Mouse (Mus musculus) CH12.LX (cell line): ENCODE measurements around the gene Hist2h2ac. TPM values are rescaled to one million over a fixed set of nuclear protein-coding genes. Genes with fewer than 3 reads are reported as not detected.
A peak's percentile ranks its signal among the peaks of the same experiment; 100 is the strongest.

ENCODE experiments used
- DNase-seq: peaks from one replicate; pipeline ENCODE4 v3.0.0-alpha.2; 2013; ENCODE audit errors: extremely low read depth
- H3K27ac ChIP-seq: 2 replicates; pipeline ENCODE4 v1.5.1; 2012; ENCODE audit warnings: low read depth, mild to moderate bottlenecking, control low read depth, moderate library complexity; ENCODE audit not compliant: insufficient read depth
- H3K27me3 ChIP-seq: replicated peaks from 2 replicates; pipeline ENCODE3; 2012; ENCODE audit warnings: inconsistent platforms
- H3K36me3 ChIP-seq, 2 experiments: replicated peaks in 1 of 2; 2 replicates each; pipeline versions ENCODE3 to v1.6.1; 2012; ENCODE audit warnings: inconsistent platforms in 1 of 2, low read length in 1 of 2, mild to moderate bottlenecking in 1 of 2, mixed read lengths in 1 of 2, moderate library complexity in 1 of 2; ENCODE audit not compliant: control insufficient read depth in 1 of 2, insufficient read depth in 1 of 2
- H3K4me1 ChIP-seq, 2 experiments: 2 replicates each; pipeline ENCODE4 v1.6.1; 2012; ENCODE audit warnings: inconsistent platforms in 1 of 2, moderate library complexity in 1 of 2; ENCODE audit not compliant: insufficient read depth in 2 of 2, control insufficient read depth in 1 of 2
- H3K4me2 ChIP-seq: 2 replicates; pipeline ENCODE4 v1.6.1; 2012; ENCODE audit warnings: low read depth, mild to moderate bottlenecking, control low read depth; ENCODE audit not compliant: poor library complexity, insufficient read depth, severe bottlenecking
- H3K4me3 ChIP-seq, 3 experiments: fragments of 150-350 bp in 1 of 3; sonication (generic) in 1 of 3; replicated peaks in 1 of 3; 2 replicates each; pipeline versions ENCODE3 to v1.5.1; 2011 to 2012; ENCODE audit warnings: low read depth in 2 of 3, low read length in 2 of 3, mild to moderate bottlenecking in 2 of 3, moderate library complexity in 2 of 3, control low read depth in 1 of 3, improper control_type of control experiment in 1 of 3, inconsistent platforms in 1 of 3, mixed read lengths in 1 of 3; ENCODE audit not compliant: poor library complexity in 1 of 3
- H3K79me2 ChIP-seq: replicated peaks from 2 replicates; pipeline ENCODE4 v1.6.1; 2012; ENCODE audit warnings: mild to moderate bottlenecking, moderate library complexity; ENCODE audit not compliant: control insufficient read depth, poor library complexity, insufficient read depth, severe bottlenecking; ENCODE audit errors: extremely low read depth
- H3K9ac ChIP-seq: 2 replicates; pipeline ENCODE4 v1.6.1; 2012; ENCODE audit warnings: low read depth, mild to moderate bottlenecking, control low read depth, moderate library complexity; ENCODE audit not compliant: insufficient read depth
- H3K9me3 ChIP-seq: replicated peaks from 2 replicates; pipeline ENCODE3; 2012; ENCODE audit warnings: low read length, inconsistent platforms, mixed read lengths
- BHLHE40 ChIP-seq: IDR thresholded peaks from 2 replicates; pipeline ENCODE4 v1.6.1; 2011; ENCODE audit warnings: mild to moderate bottlenecking, low read depth, low read length, improper control_type of control experiment
- CHD1 ChIP-seq: IDR thresholded peaks from 2 replicates; pipeline ENCODE4 v1.6.1; 2012; ENCODE audit warnings: low read depth, low read length, improper control_type of control experiment, inconsistent platforms
- CHD2 ChIP-seq: IDR thresholded peaks from 2 replicates; pipeline ENCODE4 v1.6.1; 2011; ENCODE audit warnings: low read length, improper control_type of control experiment
- ELF1 ChIP-seq: IDR thresholded peaks from 2 replicates; pipeline ENCODE4 v1.6.1; 2014; ENCODE audit warnings: low read depth, mild to moderate bottlenecking, inconsistent platforms, low read length, improper control_type of control experiment
- ETS1 ChIP-seq: conservative IDR thresholded peaks from 2 replicates; pipeline ENCODE4 v1.6.1; 2012; ENCODE audit warnings: low read depth, mild to moderate bottlenecking, inconsistent platforms, low read length, improper control_type of control experiment, moderate library complexity
- GABPA ChIP-seq: IDR thresholded peaks from 2 replicates; pipeline ENCODE4 v1.6.1; 2012; ENCODE audit warnings: low read depth, low read length, improper control_type of control experiment, inconsistent platforms; ENCODE audit not compliant: insufficient replicate concordance
- IRF4 ChIP-seq: IDR thresholded peaks from 2 replicates; pipeline ENCODE4 v1.6.1; 2014; ENCODE audit warnings: low read depth, mild to moderate bottlenecking, inconsistent platforms, low read length, improper control_type of control experiment
- JUN ChIP-seq: IDR thresholded peaks from 2 replicates; pipeline ENCODE4 v1.6.1; 2011; ENCODE audit warnings: low read depth, mild to moderate bottlenecking, low read length, improper control_type of control experiment, moderate library complexity; ENCODE audit not compliant: insufficient read depth
- JUND ChIP-seq: conservative IDR thresholded peaks from 2 replicates; pipeline ENCODE4 v1.6.1; 2011; ENCODE audit warnings: low read depth, low read length, improper control_type of control experiment
- KAT2A ChIP-seq: IDR thresholded peaks from 2 replicates; pipeline ENCODE4 v1.6.1; 2012; ENCODE audit warnings: low read length, improper control_type of control experiment, inconsistent platforms; ENCODE audit not compliant: insufficient replicate concordance
- MAX ChIP-seq: IDR thresholded peaks from 2 replicates; pipeline ENCODE4 v1.6.1; 2011; ENCODE audit warnings: low read length, improper control_type of control experiment
- MEF2A ChIP-seq: IDR thresholded peaks from 2 replicates; pipeline ENCODE4 v1.6.1; 2014; ENCODE audit warnings: low read depth, mild to moderate bottlenecking, inconsistent platforms, low read length, improper control_type of control experiment, borderline replicate concordance
- MXI1 ChIP-seq: IDR thresholded peaks from 2 replicates; pipeline ENCODE4 v1.6.1; 2011; ENCODE audit warnings: mild to moderate bottlenecking, low read depth, low read length, improper control_type of control experiment
- MYC ChIP-seq: IDR thresholded peaks from 2 replicates; pipeline ENCODE4 v1.6.1; 2011; ENCODE audit warnings: low read depth, mild to moderate bottlenecking, improper control_type of control experiment, low read length
- NELFE ChIP-seq: IDR thresholded peaks from 2 replicates; pipeline ENCODE4 v1.6.1; 2011; ENCODE audit warnings: low read depth, low read length, improper control_type of control experiment
- PAX5 ChIP-seq: IDR thresholded peaks from 2 replicates; pipeline ENCODE4 v1.6.1; 2012; ENCODE audit warnings: low read length, inconsistent platforms, mixed read lengths
- POLR2AphosphoS2 ChIP-seq: IDR thresholded peaks from 2 replicates; pipeline ENCODE4 v1.6.1; 2011; ENCODE audit warnings: low read depth, low read length, improper control_type of control experiment
- RAD21 ChIP-seq: IDR thresholded peaks from 2 replicates; pipeline ENCODE4 v1.6.1; 2011; ENCODE audit warnings: low read depth, mild to moderate bottlenecking, low read length, improper control_type of control experiment, moderate library complexity
- RCOR1 ChIP-seq: conservative IDR thresholded peaks from 2 replicates; pipeline ENCODE4 v1.6.1; 2012; ENCODE audit warnings: low read depth, mild to moderate bottlenecking, inconsistent platforms, low read length, improper control_type of control experiment
- SIN3A ChIP-seq: IDR thresholded peaks from 2 replicates; pipeline ENCODE4 v1.6.1; 2012; ENCODE audit warnings: low read length, improper control_type of control experiment, inconsistent platforms
- SMC3 ChIP-seq: IDR thresholded peaks from 2 replicates; pipeline ENCODE4 v1.6.1; 2011; ENCODE audit warnings: low read depth, low read length, improper control_type of control experiment
- TBP ChIP-seq: conservative IDR thresholded peaks from 2 replicates; pipeline ENCODE4 v1.6.1; 2011; ENCODE audit warnings: low read depth, low read length, improper control_type of control experiment
- USF1 ChIP-seq: IDR thresholded peaks from 2 replicates; pipeline ENCODE4 v1.6.1; 2014; ENCODE audit warnings: low read depth, mild to moderate bottlenecking, inconsistent platforms, low read length, improper control_type of control experiment
- USF2 ChIP-seq: conservative IDR thresholded peaks from 2 replicates; pipeline ENCODE4 v1.6.1; 2011; ENCODE audit warnings: low read depth, low read length, improper control_type of control experiment
- ZKSCAN1 ChIP-seq: IDR thresholded peaks from 2 replicates; pipeline ENCODE4 v1.6.1; 2012; ENCODE audit warnings: low read depth, inconsistent platforms, low read length, improper control_type of control experiment, borderline replicate concordance
- ZMIZ1 ChIP-seq: IDR thresholded peaks from 2 replicates; pipeline ENCODE4 v1.6.1; 2012; ENCODE audit warnings: low read depth, mild to moderate bottlenecking, inconsistent platforms, low read length, improper control_type of control experiment
- dilution Hi-C: fragments of 300-500 bp; cut with MboI; formaldehyde crosslinking; loops from 2 replicates; pipeline ENCODE4 v1.14.3; 2020; ENCODE audit warnings: low sequenced_read_pairs; ENCODE audit not compliant: extremely low pct_unique_long_range_greater_than_20kb, extremely low pct_ligation_motif_present
- in situ Hi-C: fragments of 300-500 bp; cut with MboI; formaldehyde crosslinking; loops from 3 replicates; pipeline ENCODE4 v1.14.3; 2019; ENCODE audit warnings: low sequenced_read_pairs, low pct_ligation_motif_present, low pct_unique_long_range_greater_than_20kb, mixed read lengths
- polyA plus RNA-seq: library from polyadenylated mRNA; unstranded; fragments of >175 nt; gene quantifications from 2 replicates; pipeline ENCODE4 v1.2.1, GENCODE M21; 2012; ENCODE audit warnings: low read depth; ENCODE audit not compliant: insufficient read length
- total RNA-seq, 2 experiments: library from RNA; depleted of rRNA; stranded (reverse); fragments of 300-350 nt in 1 of 2; fragments of >200 nt in 1 of 2; gene quantifications; 2 replicates each; pipeline ENCODE4 v1.2.3; 2012 to 2014

Hist2h2ac gene
- total and polyA plus RNA-seq, 3 experiments = 1.5 to 1,185 (median 53.9) TPM

DNA sequence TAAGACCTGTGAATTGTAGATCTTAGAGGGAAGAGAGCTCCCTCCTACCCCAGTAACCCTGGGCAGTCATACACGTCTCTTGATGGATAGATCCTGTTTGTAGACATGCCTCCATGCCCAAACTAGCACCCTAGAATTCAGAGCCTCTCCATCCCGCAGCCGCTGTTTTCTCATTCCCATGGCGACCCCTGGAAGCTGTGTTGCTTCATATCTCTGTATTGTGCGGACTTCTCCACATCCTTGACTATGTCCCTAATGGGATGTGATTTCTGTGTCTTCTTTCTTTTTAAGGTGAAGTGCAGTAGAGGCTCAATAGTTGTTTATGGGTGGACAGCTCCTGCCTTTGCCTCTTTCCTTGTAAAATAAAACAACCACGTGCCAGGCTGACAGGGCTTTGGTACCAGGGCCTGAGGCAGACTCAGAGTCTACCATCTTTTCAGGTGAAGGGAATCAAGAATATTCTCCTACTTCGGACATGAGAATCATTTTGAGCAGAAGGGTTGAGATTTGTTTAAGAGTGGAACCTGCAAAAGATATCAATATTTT is 43.8 kb upstream of the Hist2h2ac start:
- Histone ChIP-seq H3K36me3 (no peaks in the 10 kb centered on the region), H3K9me3 (no peaks in the 10 kb centered on the region), H3K4me1 (peaks cover 0 to 48% of the 10 kb centered on the region in 2 experiments; a peak in 3 of 4 replicates), H3K27me3 (no peaks in the 10 kb centered on the region), H3K9ac (peak overlapping the region; percentile 85)
- dilution Hi-C loops (no loop called here), in situ Hi-C loops (no loop called here)
- TF ChIP-seq KAT2A = no peak
- TF ChIP-seq MAX = peak; percentile 66; the same call in 1 of the 2 replicates
- no peak for TF ChIP-seq POLR2AphosphoS2
- TF ChIP-seq JUN = no peak
- TF ChIP-seq MYC = peak; percentile 17; the same call in 1 of the 2 replicates
- 0 out of 2 replicates have a peak, but pooled peaks have one; percentile 17 for TF ChIP-seq SIN3A
- no peak for TF ChIP-seq ZMIZ1
- peak; percentile 6; the same call in 1 of the 2 replicates for TF ChIP-seq NELFE
- peak; percentile 91 for TF ChIP-seq MXI1
- TF ChIP-seq, all 38 proteins: peak for 5
- peak overlapping the region; percentile 90 for H3K27ac ChIP-seq
- DNase-seq = peak; percentile 37
- H3K4me3 ChIP-seq = peak overlapping the region; percentile 62 to 64 (median 63)
- H3K79me2 ChIP-seq = 0 out of 2 replicates have a peak, but pooled peaks cover 10% of the 10 kb centered on the region
- peak overlapping the region; percentile 96 for H3K4me2 ChIP-seq

DNA sequence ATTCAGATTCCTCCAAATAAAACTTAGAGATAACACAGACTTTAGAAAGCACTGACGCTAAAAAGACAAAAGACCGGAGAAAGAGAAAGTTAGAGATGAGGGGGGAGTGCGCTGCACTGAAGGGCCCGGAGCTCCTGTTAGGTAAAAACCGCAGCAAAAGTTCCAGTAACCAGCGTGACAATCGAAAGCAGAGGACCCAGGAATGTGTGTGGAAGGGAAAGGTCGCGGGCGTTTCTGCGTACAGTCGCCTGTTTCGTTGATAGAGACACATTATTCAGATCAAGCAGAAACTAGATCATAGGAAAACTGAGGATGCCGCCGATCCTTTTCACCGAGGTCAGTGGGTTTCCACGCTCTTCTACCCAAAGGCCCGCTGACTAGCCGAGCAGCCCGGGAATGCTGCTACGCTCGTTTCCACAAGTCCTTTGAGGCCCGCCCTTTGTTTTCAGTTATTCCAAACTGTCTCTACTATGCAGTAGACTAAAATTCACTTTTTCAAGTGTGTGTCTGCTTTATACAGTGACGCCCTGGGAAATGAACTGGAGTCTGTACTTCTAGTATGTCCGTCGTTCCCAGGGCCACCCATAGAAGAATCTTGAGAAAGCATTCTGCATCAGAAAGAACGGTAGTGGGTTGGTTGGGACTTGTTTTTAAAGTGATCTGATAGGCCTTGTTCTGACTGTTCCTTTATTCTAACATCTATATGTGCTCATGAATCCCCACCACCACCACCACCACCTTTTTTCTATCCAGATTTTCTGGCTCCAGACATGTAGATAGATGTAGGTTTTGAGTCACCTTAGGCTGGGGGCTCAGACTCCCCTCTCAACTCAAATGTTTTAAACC is 43.1 kb upstream of the Hist2h2ac start:
- DNase-seq = peak; percentile 58
- H3K4me1 ChIP-seq = peaks cover 0 to 48% of the 10 kb centered on the region in 2 experiments; a peak in 3 of 4 replicates
- dilution Hi-C loops = no loop called here
- TF ChIP-seq ELF1 (no peak), MYC (0 out of 2 replicates have a peak, but pooled peaks have one; percentile 2), ZKSCAN1 (no peak), RCOR1 (no peak), RAD21 (no peak), ZMIZ1 (no peak), PAX5 (no peak), GABPA (no peak), SIN3A (0 out of 2 replicates have a peak, but pooled peaks have one; percentile 23), USF1 (no peak), IRF4 (no peak), POLR2AphosphoS2 (no peak), MAX (0 out of 2 replicates have a peak, but pooled peaks have one; percentile 12), NELFE (0 out of 2 replicates have a peak, but pooled peaks have one; percentile 12), MEF2A (no peak), CHD2 (no peak), BHLHE40 (0 out of 2 replicates have a peak, but pooled peaks have one; percentile 5), ETS1 (no peak), KAT2A (no peak), SMC3 (no peak), CHD1 (peak; percentile 10; the same call in 1 of the 2 replicates), TBP (0 out of 2 replicates have a peak, but pooled peaks have one; percentile 15), USF2 (no peak), JUND (no peak)

More for the DNA sequence above, 43.1 kb upstream of the Hist2h2ac start:
- Histone ChIP-seq H3K36me3 (no peaks in the 10 kb centered on the region), H3K9me3 (no peaks in the 10 kb centered on the region), H3K4me3 (peak overlapping the region; percentile 62 to 64 (median 63)), H3K27me3 (no peaks in the 10 kb centered on the region), H3K79me2 (0 out of 2 replicates have a peak, but pooled peaks cover 10% of the 10 kb centered on the region), H3K27ac (peak overlapping the region; percentile 90), H3K9ac (peak overlapping the region; percentile 85), H3K4me2 (peak overlapping the region; percentile 96)
- in situ Hi-C loops = no loop called here
